Mouse (Mus musculus) layer of hippocampus, adult 8-10 months (tissue): ENCODE results near the gene Eml4. TPM values are rescaled to one million over a fixed set of nuclear protein-coding genes. Genes with fewer than 3 reads are reported as not detected.

ENCODE experiments used
- DNase-seq, 2 experiments: peaks; one replicate each; pipeline ENCODE4 v3.0.0; 2022; ENCODE audit warnings: low spot score in 2 of 2
- total RNA-seq, 4 experiments: library from RNA; stranded (reverse); gene quantifications; 2 replicates each; pipeline ENCODE4 v1.2.4; 2022

Eml4 gene
- 10 to 100 TPM; 23.7 to 25.6 (median 24.3) TPM for total RNA-seq

DNA sequence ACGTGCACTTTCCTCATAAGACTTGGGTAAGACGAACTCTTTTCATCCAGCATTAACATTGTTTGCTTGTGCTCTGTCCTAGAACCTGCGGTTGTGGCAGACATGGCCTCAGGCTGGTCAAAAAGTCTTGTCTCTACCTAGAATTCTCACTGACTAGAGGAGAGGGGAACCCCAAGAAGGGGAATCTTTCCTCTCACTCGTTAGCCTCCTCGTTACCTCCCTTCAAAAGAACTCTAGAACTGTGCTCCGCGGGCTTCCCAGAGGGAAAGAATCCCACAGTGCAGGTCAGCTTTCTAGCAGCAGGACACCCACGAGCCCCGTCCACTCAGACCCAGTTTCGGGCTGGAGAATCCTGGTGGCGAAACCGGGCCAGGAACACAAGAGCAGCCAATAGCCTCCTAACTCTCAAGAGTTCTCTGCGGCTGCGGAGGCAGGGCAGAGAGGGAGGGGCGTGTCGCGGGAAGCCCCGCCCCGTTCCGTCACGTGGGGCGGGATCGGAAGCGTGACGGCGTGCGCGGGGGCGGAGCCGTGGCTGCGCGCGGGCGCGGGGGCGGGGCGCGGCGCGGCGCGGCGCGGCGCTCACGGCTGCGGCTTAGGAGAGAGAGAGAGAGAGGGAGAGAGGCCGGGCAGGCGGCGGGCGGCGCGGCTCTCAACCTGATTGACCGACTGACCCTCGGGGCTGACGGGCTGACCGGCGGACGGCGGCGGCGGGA is at the start of gene Eml4:
Eml4 (plus strand) TSS at position 553 of the 713 bp plus-strand sequence.
- DNase-seq: peak; percentile 87 to 92

GRCm38 (mm10) chr17:83301433-83301832 is 49.3 kb upstream of the Eml4 start:
- DNase-seq: no peak

DNA sequence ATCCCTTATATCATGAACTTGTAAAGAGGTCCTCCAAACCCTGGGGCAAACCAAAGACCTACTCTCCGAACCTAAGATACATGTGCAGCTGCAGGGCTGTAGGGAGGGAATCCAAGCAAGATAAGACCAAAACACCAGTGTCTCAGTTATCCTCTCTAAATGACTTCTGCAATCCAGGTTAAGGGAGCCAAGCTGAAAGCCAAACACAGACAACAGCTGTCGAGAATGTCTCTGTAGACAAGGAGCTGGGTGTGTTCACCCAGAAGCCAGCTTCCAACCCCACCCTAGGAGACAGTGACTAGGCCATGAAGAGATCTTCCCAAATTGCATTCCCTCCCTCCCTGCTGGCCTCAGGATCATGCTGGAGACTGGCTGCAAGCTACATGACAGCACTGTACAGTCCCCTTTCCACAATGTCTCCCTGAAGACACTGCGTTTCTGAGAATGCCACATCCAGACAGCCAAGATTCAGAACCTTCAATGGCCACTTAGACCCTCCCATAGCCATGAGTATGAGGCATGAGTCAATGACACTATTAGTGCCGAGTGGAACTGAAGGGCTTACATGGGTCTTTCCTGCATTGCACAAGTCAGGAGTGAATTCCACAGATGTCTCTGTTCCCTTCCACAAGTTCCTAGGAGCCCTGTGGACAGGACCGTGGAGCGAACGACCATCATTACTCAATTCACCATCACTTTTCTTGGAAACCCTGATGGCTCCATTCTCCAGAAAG is 46.5 kb upstream of the Eml4 start:
- no peak for DNase-seq

DNA sequence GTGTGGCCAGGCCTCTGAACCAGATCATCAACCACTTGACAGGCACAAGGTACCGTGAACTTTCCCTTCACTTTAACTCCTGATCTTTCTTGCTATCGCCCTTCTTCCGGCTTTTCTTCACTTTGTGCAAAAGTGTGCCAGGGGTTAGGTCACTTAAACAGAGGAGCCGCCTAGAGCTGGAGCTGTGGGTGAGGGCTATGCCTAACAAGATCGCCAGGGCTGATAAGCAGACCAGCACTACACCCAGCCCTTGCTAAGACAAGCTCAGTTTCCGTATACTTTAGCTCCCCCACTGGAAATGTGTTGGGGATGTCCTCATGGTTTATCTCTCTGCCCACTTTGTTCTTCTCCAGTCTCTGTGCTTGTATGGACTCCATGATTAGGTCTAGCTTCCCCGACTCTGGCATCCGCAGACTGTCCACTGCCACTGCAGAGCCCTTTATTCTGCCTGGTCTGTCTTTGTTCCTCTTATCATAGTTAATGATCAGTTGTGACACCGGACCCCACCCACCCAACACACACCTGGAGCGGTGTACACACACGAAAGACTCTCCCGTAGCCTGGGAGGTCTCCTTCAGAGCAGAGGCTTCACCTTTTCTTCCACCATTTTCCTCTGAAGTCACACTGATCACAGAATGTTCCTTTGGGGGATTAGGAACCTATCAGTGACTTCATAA is 43.6 kb upstream of the Eml4 start:
- no peak for DNase-seq

DNA sequence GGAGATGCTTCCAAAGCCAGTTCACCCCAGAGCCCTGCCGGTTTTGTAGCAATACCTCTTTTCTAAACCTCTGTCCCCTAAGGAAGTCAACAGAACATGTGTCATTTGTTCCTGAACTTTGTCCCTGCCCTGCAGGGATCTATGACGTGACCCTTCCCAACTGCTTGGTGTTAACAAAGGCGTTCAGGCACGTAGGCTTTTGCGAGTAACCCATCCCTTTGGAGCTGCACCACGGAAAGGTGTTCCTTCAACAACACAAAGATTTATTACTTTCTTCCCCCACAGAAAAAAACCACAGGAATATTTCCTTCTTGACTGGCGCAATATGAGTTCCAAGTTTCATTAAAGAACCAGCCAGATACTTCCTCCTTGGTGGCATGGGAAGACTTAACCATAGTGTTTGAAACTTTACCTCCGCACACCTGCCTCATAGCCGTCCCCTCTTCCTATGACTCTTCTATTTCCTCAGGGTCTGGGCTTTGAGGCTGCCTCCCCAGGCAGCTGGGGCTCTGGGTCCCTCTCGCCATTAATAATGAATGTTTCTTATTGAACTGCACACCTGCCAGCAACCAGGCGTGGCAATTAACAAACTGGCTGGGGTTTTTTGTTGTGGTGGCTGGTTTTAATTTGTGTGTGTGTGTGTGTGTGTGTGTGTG is 43.0 kb upstream of the Eml4 start:
- no peak for DNase-seq

DNA sequence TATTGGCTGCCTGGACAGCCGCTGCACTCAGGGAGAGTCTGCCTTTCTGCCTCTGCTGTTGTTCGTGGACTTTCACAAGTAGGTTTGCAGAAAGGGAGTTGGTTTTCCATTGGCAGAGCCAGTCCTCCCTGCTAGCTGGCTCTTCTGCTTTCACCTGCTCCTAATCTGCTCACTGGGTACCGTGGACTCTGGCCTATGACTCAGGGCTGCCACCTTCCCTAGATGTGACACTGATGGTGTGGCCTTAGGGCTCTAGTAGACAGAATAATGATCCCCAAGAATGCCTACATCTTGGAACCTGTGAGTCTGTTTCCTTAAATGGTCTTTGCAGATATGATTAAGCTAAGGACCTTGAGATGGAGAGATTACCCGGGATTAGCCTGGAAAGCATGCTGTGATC is 42.3 kb upstream of the Eml4 start:
- DNase-seq: no peak

- no peak for DNase-seq
Measured at GRCm38 (mm10) chr17:83309243-83309642, 41.5 kb upstream of the Eml4 start.

DNA sequence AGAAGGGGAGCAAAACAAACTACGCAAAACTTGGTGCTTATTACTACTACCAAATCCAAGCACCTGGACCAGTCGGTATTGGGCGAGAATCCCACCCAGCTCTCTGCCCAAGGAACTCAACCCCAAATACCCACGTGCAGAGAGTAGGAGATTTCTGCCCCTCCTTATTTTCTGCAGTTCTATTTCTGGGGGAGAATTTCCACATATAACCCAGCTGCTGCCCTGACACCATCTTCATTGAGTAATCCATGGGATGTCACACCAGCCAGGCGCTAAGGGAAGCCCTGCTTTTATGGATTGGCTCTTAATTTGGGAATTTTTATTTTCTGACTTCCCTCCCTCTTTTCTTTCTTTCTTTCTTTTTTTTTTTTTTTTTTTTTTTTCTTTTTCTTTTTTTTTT is 38.9 kb upstream of the Eml4 start:
- DNase-seq: no peak

DNA sequence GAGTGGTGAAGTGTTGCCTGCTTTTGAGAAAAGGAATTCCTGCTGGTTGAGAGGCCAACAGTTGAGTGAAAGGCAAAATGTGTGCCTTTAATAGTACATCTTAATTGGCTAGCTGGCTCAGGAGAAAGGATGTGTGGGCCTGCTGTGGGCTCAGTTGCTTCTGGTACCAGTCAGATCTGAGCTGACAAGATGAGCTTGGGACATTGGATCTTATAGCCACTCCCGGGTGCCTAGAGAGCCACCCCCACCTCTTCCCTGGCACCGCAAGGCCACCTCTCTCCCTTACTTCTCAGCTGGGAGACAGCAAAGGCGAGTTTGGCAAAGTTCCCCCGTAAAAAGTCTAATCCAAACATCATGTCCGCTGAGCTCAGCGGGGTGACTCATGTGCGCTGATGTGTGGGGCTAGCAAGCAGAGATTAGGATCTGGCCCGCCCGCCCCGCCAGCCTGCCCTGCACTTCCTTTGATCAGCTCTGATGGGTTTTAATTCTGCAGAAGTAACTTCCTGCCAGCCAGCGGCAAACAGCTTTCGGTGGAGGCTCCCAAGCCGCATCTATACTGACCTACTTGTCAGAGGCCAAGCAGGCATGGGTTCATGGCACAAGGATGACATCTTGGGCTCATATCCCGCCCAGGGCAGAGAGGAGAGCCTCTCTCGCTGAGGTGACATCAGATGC is 38.4 kb upstream of the Eml4 start:
- peak in 1 of 2 experiments; percentile 6 for DNase-seq

DNA sequence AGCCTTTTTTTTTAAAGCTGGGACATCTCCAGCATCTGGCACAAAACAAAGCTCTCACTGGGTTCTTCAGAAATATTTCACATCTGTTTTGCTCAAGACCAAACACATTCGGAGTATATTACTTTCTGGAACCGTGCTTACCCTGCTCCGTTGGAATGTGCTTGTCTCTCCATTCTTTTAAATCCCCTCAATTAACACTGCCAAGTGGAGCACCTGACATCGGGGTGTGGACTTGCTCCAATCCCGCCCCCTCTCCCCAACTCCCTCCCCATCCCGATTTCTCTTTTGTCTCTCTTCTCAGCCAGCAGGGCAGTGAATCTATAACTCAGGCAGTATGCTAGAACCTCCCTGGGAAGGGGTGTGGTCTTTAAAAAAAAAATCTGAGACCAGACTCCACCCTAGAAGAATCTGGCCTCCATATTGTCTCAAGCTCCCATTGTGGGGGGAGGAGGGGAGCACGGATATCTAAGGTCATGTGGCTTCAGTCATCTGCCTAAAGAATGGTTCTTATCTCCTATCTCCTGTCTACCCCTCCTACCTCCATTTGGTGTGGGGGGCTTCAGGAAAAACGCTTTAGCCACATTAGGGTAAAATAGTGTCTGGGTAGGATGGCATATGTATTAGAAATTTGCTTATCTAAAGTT is 37.6 kb upstream of the Eml4 start:
- DNase-seq: no peak

GRCm38 (mm10) chr17:83315476-83315875 is 35.3 kb upstream of the Eml4 start:
- no peak for DNase-seq

DNA sequence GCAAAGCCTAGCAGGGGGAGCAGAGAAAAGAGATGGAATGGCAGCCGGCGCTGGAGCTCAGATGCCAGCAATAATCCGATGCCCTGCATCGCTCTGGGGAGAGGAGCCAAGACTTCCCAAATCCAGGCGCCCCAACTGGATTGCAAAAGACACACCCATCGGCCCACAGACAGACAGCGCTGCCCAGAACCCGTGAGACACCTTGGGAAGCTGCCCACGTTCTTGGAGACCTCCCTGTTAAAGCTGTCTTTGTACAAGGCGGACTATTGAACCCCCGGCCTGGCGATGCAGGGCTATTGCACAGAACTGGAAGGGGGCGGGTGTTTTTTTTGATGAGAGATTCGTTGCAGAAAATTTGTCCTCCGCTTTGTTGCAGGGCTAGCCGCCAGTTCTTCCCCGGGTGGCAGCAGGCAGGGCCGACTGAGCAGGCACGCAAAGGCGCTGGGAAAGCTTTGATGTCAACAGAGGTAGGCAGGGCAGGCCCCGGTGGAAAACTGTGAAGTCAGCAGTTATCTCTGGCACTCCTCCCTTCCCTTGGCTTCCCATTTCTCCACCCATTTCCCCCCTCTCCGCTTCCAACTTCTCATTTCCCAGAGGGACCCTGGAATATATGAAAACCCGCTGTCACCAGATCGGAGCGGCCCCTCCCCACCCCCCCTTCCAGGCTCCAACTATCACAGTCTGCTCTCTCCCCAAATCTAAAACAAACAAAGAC is 28.0 kb upstream of the Eml4 start:
- peak; percentile 23 to 45 for DNase-seq

DNA sequence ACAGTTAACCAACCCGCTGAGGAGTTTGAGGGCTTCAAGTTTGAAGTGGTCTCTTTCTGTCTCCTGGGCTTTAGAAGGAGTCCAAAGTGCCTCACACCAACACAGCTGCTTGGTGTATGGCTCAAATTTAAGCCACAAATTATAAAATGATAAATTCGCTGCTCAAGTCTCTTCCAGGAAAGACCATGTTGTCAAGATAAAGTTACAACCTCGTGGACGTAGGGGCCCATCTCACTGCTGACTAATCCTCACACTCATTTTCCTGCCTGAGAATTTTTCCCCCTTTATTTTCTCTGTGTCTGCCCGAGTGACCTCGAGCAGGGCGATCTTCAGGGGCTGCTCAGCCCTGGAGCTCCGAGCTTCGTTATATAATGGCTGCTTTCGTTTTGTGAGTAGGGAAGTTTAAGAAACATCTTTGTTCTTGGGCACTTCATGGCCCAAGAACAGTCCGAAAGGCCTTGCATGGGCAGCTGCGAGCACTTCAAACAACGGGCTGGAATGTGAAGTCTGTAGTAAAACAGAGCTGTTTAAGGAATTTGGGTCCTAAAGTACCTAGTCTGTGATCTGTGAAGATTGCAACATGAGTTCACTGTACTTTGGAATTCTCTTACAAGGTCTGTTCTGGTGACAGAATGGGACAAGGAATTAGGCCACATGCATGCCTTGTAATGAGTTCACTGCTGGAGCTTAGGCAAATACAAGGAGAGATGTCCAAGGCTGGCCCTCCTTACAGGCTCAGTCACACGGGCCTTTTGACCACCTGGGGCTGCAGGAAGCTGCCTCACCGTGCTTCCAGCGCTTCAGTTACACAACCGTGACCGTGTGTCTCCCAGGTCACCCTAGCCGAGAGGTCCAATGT is 27.1 kb upstream of the Eml4 start:
- peak in 1 of 2 experiments; percentile 8 for DNase-seq

DNA sequence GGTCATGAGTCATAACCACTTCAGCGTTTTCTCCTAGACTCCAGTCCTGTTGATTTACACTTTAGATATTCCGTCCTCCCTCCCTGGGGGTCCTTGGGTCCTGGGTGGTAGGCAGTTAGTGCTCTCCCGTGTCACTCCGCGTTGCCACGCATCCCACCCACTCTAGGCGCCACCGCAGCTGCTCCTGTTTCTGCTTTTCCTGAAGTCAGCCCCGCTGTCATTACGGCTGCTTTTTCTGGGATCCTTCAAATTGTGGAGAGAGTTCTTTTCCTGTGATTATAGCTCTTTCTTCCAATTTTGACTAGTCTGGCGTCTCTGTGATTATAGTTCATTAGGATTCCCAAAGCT is 26.5 kb upstream of the Eml4 start:
- DNase-seq: no peak

- no peak for DNase-seq
Measured at GRCm38 (mm10) chr17:83335183-83335584, 15.5 kb upstream of the Eml4 start.

GRCm38 (mm10) chr17:83337051-83337898 is 13.5 kb upstream of the Eml4 start:
- DNase-seq: no peak

DNA sequence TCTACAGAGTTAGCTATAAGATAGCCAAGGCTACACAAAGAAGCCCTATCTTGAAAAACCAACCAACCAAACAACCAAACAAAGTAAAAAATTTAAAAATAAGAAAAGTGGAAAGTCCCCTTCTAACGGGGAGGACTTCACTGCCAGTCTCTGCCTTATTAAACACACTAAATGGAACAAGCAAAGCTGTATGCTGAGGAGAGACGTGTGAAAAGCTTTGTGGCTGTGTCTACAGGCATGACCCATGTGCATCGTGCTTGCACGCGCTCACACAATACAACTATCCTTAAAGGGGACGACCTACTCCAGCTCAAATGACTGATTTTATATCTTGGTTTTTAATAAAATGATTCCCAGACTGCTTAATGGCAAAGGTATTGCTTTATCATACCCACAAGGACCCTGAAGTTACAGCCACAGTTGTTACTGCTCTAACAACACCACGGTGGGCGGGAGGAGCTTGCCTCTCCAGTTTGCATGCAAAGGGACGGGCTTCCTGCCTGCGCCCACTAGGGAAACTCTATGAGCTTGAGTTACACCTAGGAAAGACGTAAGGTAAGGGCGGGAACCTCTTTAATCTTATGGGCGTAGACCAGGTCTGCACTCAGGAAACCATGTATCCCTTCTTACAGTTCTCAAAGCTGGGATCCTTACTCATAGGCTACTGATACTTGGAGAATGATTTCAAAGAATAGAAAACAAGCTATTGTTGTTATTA is 11.2 kb upstream of the Eml4 start:
- DNase-seq: no peak
